Mouse (Mus musculus): ENCODE measurements around the gene Plekha3.

The Plekha3 gene

GRCm38 (mm10) chr2:76676401-76677226, 1.5 kb downstream of the Plekha3 start:
- no peak for DNase-seq (ENCODE audit: extremely low read depth, low read depth)

DNA sequence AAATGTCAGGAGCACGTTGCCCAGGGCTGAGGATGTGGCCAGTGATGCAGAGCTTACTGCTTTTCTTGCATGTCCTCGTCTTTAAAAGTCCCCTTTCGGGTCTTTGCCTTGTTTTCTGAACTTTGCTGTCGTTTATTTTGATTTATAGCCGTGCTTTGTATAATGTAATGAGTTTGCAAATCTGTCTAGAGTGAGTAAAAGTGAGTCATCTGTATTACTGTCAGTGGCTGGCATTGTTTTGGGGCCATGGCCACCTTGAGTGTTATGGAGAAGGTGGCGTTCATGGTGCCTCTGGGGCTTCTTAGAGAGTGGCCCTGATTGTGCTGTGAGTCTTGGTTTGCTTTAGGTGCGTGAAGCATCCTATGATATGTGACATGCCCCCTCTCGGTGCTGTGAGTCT, 7.2 kb downstream of the Plekha3 start:
- no peak for DNase-seq (ENCODE audit: extremely low read depth, low read depth)

GRCm38 (mm10) chr2:76686986-76687385, 11.9 kb downstream of the Plekha3 start:
- no peak for DNase-seq (ENCODE audit: extremely low read depth, low read depth)

DNA sequence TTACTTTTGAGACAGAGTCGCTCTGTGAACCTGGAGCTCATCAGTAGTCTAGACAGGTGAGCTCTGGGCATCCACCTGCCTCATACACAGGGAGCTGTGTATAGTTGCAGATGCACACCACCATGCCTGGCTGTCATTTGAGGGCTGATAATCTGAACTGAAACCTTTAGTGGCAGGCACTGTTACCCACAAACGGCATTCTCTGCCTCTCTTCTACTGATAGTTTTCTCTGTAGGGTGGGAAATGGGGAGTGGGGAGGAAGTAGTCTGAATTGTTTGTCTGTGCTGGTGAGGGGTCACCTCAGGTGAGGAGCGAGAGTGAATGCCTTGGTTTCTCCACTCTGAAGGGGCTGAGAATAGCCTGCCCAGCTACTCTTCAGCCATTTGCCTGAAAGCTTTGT, 12.5 kb downstream of the Plekha3 start:
- no peak for DNase-seq (ENCODE audit: extremely low read depth, low read depth)

DNA sequence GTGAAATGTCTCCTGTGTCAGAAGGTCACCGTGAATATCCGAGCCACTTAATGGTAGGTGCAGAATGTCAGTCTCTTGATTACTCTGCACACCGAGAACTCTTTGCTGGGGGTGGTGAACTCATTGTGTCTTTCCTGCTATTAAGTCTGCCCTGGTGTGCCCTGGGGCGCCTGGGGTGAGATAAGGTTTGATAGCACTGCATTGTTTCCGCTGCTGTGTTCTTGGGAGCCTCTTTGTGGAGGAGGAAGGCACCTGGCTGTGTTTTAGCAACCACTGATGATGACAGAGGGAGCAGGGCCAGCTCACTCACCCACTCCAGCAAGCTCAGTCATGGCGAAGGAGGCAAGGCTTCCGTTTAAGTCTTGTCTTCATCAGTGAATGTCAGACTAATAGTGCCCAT, 13.1 kb downstream of the Plekha3 start:
- peak; percentile 57 for DNase-seq (ENCODE audit: extremely low read depth, low read depth)

DNA sequence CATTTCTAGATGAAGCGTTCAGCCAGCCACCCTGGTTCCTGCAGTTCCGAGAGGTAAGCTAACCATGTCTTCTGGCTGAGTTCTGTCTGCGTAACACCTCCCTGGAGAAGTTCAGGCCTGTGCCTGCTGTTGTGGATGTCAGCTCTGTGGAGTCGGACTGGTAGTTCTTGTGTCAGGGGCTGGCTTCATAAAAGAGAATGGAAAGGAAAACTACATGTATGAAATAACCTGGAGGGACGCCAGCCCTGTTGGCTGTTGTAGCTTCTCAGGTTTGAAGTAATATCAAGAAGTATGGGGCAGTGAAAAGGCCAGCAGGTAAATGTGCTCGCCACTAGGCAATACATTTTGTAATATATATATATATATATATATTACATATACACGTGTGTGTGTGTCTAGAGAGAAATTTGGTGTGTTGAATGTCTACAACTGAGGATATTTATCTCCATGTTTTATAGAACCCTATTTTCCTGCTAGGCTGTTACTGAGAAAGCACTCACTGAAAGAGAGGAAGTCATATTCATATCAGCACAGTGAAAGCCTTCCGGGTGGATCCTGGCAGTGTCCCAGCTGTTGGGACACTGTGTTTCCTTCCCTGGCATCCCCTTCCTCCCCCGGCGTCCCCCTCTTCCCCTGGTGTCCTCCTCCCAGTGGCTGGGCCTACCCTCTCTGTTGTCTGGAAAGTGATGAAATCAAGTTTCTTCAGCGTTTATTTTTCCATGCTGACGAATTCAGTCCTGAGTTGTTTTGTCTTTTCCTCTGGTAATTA, 15.5 kb downstream of the Plekha3 start:
- DNase-seq (ENCODE audit: extremely low read depth, low read depth): peak; percentile 85

GRCm38 (mm10) chr2:76693765-76694164, 18.7 kb downstream of the Plekha3 start:
- DNase-seq (ENCODE audit: extremely low read depth, low read depth): no peak

DNA sequence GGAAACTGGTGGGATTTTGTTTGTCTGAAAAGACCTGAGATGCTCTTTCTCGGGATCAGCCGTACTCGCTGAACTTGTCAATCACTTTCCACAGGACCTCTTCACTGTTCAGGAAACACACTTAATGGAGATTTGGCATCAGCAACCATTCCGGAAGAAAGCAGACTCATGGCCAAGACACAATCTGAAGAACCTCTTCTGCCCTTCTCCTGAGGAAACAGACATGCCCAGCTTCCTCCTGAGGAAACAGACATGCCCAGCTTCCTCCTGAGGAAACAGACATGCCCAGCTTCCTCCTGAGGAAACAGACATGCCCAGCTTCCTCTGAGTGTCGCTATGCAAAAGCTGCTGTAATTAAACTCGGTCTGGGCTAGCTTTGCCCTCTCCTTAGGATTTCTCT, 20.2 kb downstream of the Plekha3 start:
- no peak for DNase-seq (ENCODE audit: extremely low read depth, low read depth)

- DNase-seq (ENCODE audit: extremely low read depth, low read depth): no peak
Measured at GRCm38 (mm10) chr2:76702188-76702587, 27.1 kb downstream of the Plekha3 start.

GRCm38 (mm10) chr2:76702751-76703150, 27.7 kb downstream of the Plekha3 start:
- no peak for DNase-seq (ENCODE audit: extremely low read depth, low read depth)

- no peak for DNase-seq (ENCODE audit: extremely low read depth, low read depth)
Measured at GRCm38 (mm10) chr2:76705655-76706054, 30.6 kb downstream of the Plekha3 start.

DNA sequence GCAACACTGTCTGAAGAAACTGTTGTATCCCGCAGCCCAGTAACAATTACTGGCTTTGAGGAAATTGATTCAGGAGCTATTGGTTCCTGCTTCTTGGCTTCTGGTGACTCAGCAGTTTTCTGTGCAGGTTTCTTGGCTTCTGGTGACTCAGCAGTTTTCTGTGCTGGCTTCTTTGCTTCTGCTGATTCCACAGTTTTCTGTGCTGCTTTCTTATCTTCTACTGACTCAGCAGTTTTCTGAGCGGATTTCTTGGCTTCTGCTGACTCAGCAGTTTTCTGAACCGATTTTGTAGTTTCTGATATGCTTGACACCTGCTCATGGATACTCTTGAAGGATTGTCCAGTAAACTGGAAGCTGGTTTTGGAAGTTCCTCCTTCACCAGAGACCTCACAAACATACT, 33.4 kb downstream of the Plekha3 start:
- peak; percentile 36 for DNase-seq (ENCODE audit: extremely low read depth, low read depth)

GRCm38 (mm10) chr2:76714984-76715383, 39.9 kb downstream of the Plekha3 start:
- DNase-seq (ENCODE audit: extremely low read depth, low read depth): no peak

- DNase-seq (ENCODE audit: extremely low read depth, low read depth): no peak
Measured at GRCm38 (mm10) chr2:76719650-76720049, 44.6 kb downstream of the Plekha3 start.

All from MEL-GATA-1-ER (cell line).